Mouse (Mus musculus): ENCODE results near the gene Sema4d. TPM values are rescaled to one million over a fixed set of nuclear protein-coding genes. Genes with fewer than 3 reads are reported as not detected.

Gene Sema4d
- total and polyA plus RNA-seq, 3 experiments, result 6.9 to 20.3 TPM; not detected in 1

GRCm38 (mm10) chr13:51705882-51706854, 87.4 kb downstream of the Sema4d start (continued):
- TF ChIP-seq ZC3H11A (IDR thresholded peaks at IDR 0.05; ENCODE audit: low read depth, low read length) (no peak), EP300 (IDR thresholded peaks at IDR 0.05; ENCODE audit: low read depth in 1 of 2, low read length in 2 of 2) (peak in 1 of 2 experiments; percentile 40; a peak in 1 of 4 replicates), SIN3A (IDR thresholded peaks at IDR 0.05; ENCODE audit: low read length) (no peak), BHLHE40 (IDR thresholded peaks at IDR 0.05; ENCODE audit: borderline replicate concordance, low read depth, low read length) (no peak), POLR2A (IDR thresholded peaks at IDR 0.05; ENCODE audit: control insufficient read depth in 1 of 2, insufficient read depth in 1 of 2, low read depth in 1 of 2, low read length in 2 of 2, poor library complexity in 1 of 2) (no peak), E2F4 (IDR thresholded peaks at IDR 0.05; ENCODE audit: borderline replicate concordance, low read depth, low read length) (no peak), ZNF384 (IDR thresholded peaks at IDR 0.05; ENCODE audit: low read depth, low read length) (no peak)

DNA sequence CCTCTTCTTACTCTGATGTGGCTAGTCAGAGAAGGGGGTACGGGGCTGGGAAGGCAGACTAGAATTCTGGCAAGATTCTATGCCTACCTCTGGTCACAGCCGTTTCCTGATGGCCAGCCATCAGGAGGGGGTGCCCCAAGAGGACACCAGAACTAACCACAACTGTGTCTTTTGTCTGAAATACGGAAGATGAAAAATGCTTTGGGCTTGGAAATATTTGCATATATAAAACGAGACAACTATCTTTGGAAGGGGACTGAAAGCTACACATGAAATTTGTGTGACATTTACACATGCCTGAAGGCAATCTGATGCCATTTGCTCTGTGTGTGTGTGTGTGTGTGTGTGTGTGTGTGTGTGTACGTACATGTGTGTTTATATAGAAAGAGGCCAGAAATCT, 89.7 kb downstream of the Sema4d start:
- Histone ChIP-seq H3K27me3 (ENCODE audit: control insufficient read depth in 1 of 2, insufficient read depth in 2 of 2, low read length in 2 of 2) (no peaks in the 10 kb centered on the region), H3K4me1 (ENCODE audit: control insufficient read depth in 1 of 2, insufficient read depth in 2 of 2, low read length in 2 of 2) (peaks cover 3 to 10% of the 10 kb centered on the region in 2 experiments), H3K4me3 (ENCODE audit: control insufficient read depth in 1 of 2, insufficient read depth in 1 of 2, low read depth in 2 of 2, low read length in 2 of 2) (no peak overlapping the region), H3K36me3 (ENCODE audit: control insufficient read depth in 1 of 2, insufficient read depth in 2 of 2, low read length in 2 of 2) (peaks cover 0 to 4% of the 10 kb centered on the region in 2 experiments; a peak in 2 of 4 replicates), H3K9ac (ENCODE audit: control insufficient read depth, low read depth, low read length, poor library complexity, severe bottlenecking) (no peak overlapping the region), H3K9me3 (replicated peaks; ENCODE audit: insufficient read depth, low read length) (no peaks in the 10 kb centered on the region), H3K27ac (ENCODE audit: control insufficient read depth, low read depth, low read length) (no peak overlapping the region), H3K79me2 (ENCODE audit: control insufficient read depth, insufficient read depth, low read length, poor library complexity) (no peaks in the 10 kb centered on the region)
- TF ChIP-seq POLR2AphosphoS2 (IDR thresholded peaks at IDR 0.05; ENCODE audit: low read length) (no peak), RCOR1 (IDR thresholded peaks at IDR 0.05; ENCODE audit: low read depth, low read length) (no peak), SMC3 (IDR thresholded peaks at IDR 0.05; ENCODE audit: low read depth, low read length) (no peak), NRF1 (IDR thresholded peaks at IDR 0.05; ENCODE audit: insufficient read depth, low read depth, low read length, poor library complexity, severe bottlenecking) (no peak), TCF12 (IDR thresholded peaks at IDR 0.05; ENCODE audit: low read depth, low read length) (no peak), RAD21 (IDR thresholded peaks at IDR 0.05; ENCODE audit: low read depth, low read length) (no peak), POLR2A (IDR thresholded peaks at IDR 0.05; ENCODE audit: control insufficient read depth in 1 of 2, insufficient read depth in 1 of 2, low read depth in 1 of 2, low read length in 2 of 2, poor library complexity in 1 of 2) (no peak), SIN3A (IDR thresholded peaks at IDR 0.05; ENCODE audit: low read length) (no peak), ZC3H11A (IDR thresholded peaks at IDR 0.05; ENCODE audit: low read depth, low read length) (no peak), MAX (IDR thresholded peaks at IDR 0.05; ENCODE audit: low read length) (no peak), ZKSCAN1 (IDR thresholded peaks at IDR 0.05; ENCODE audit: low read depth, low read length) (no peak), MXI1 (IDR thresholded peaks at IDR 0.05; ENCODE audit: low read depth, low read length) (no peak), CTCF (IDR thresholded peaks at IDR 0.05 in 2 of 3, conservative IDR thresholded peaks at IDR 0.05 in 1 of 3; ENCODE audit: control insufficient read depth in 1 of 3, insufficient read depth in 1 of 3, low read depth in 2 of 3, low read length in 3 of 3, poor library complexity in 1 of 3, severe bottlenecking in 1 of 3) (no peak), USF2 (IDR thresholded peaks at IDR 0.05; ENCODE audit: borderline replicate concordance in 1 of 2, insufficient read depth in 1 of 2, low read depth in 1 of 2, low read length in 2 of 2) (no peak), POLR2AphosphoS5 (IDR thresholded peaks at IDR 0.05; ENCODE audit: borderline replicate concordance, low read depth, low read length) (no peak)
- no peak for DNase-seq (ENCODE audit: low read depth, low spot score)
